Comparison of ENCODE assay signal across 10 mouse cellular contexts in the genomic region with DNA sequence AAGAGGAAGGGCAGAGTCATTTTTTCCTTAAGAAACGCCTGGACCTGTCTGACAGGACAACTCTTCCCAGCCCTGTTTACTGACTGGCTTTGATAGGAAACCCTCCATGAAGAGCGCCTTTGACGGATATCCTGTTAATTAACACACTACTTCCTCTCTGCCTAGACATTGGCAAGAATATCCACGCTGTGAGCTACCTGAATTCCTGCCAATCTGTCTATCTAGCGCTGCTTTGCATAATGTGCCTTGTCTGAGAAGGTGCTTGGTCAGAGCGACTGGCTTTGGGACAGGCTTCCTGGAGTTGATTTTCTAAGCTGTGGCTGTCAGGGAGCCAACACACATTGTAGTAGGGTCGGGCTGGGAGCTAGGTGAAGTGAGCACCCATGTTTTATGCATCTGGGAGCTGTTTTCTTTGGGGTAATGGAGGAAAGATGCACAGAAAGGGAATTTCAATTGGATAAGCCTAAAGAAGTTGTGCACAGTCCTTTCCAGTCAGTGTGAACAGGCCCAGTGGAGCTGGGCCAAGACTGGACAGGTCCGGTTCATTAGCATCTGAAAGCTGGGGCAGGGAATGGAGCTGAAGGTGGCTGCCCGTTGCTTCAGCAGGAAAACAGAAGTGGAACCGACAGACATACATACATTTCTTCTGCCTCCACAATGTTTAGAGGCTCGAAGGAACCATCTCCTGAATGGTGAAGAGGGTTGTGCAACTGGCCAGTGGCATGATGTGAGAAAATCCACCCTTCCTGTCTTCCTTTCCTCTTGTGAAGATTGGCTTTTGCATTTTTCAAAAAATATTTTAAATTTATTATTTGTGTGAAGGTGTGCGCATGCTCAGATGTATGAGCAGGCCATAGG.
DNase-seq lines count a peak whose midpoint lies in the region; ATAC-seq and TF ChIP-seq lines count a peak whose summit lies in the region.
"Had no signal": no experiment of that assay in that cellular context is flagged by ENCODE, and none has a peak within 500 bp of the region (broad histone marks: within the 10 kb centered on the region; RNA-seq: fewer than 3 reads in every experiment).

No protein-coding gene starts in this region.

- H3K4me2 ChIP-seq in heart, embryonic 15.5 days = no peak overlapping the region
- H3K4me2 ChIP-seq in lung, postnatal 0 days (replicated peaks; ENCODE audit: low read depth, low read length) = no peak overlapping the region
- H3K4me2 ChIP-seq: embryonic facial prominence, embryonic 12.5 days had no signal

- H3K4me3 ChIP-seq in heart, embryonic 15.5 days = no peak overlapping the region
- no peak overlapping the region for H3K4me3 ChIP-seq in cerebellum, adult 2 months (replicated peaks; ENCODE audit: insufficient read depth, low read depth, low read length)
- H3K4me3 ChIP-seq in lung, postnatal 0 days (ENCODE audit: low read depth, low read length) = no peak overlapping the region
- H3K4me3 ChIP-seq: embryonic facial prominence, embryonic 12.5 days had no signal

- H3K36me3 ChIP-seq in heart, embryonic 15.5 days = no peaks in the 10 kb centered on the region
- H3K36me3 ChIP-seq in lung, postnatal 0 days (ENCODE audit: insufficient read depth, low read length) = no peaks in the 10 kb centered on the region
- H3K36me3 ChIP-seq: embryonic facial prominence, embryonic 12.5 days had no signal

- no peaks in the 10 kb centered on the region for H3K27me3 ChIP-seq in heart, embryonic 15.5 days
- H3K27me3 ChIP-seq in cerebellum, adult 2 months (ENCODE audit: control insufficient read depth, insufficient read depth, low read length) = no peaks in the 10 kb centered on the region
- no peaks in the 10 kb centered on the region for H3K27me3 ChIP-seq in lung, postnatal 0 days (replicated peaks; ENCODE audit: insufficient read depth, low read length)
- H3K27me3 ChIP-seq: embryonic facial prominence, embryonic 12.5 days had no signal

- TF ChIP-seq POLR2A in cerebellum, adult 2 months (IDR thresholded peaks at IDR 0.05; ENCODE audit: borderline replicate concordance, insufficient read depth, low read length) = no peak

- H3K9ac ChIP-seq in heart, embryonic 15.5 days = no peak overlapping the region
- no peak overlapping the region for H3K9ac ChIP-seq in lung, postnatal 0 days (replicated peaks; ENCODE audit: low read depth)
- H3K9ac ChIP-seq: embryonic facial prominence, embryonic 12.5 days had no signal

- no peaks in the 10 kb centered on the region for H3K9me3 ChIP-seq in heart, embryonic 15.5 days (replicated peaks)
- no peaks in the 10 kb centered on the region for H3K9me3 ChIP-seq in lung, postnatal 0 days (ENCODE audit: low read length)
- H3K9me3 ChIP-seq: embryonic facial prominence, embryonic 12.5 days had no signal

- intact Hi-C loops in heart, postnatal 25 days (cut with DNase I) = loop anchor here (5.0 kb wide), 1 partner anchor 58 kb away; no protein-coding TSS in a partner anchor

- no peak for DNase-seq in heart, postnatal 25 days (ENCODE audit: low spot score)
- DNase-seq in cerebellum, adult 2 months = peak; percentile 42 to 57
- peak; percentile 36 for DNase-seq in lung, postnatal 0 days (ENCODE audit: low spot score)
- no peak for DNase-seq in urinary bladder, postnatal 10 days (ENCODE audit: low spot score)
- DNase-seq in embryo, embryonic 11 days = no peak
- DNase-seq in retina, postnatal 1 day = no peak
- DNase-seq: gastrocnemius, postnatal 25 days had no signal

- ATAC-seq in heart, embryonic 15.5 days (replicated peaks; ENCODE audit: insufficient number of reproducible peaks, insufficient read depth, low FRiP score, low read depth) = 0 out of 2 replicates have a peak, but pooled peaks have one; percentile 18
- peak; percentile 80 for ATAC-seq in granulocyte monocyte progenitor cell, adult 5-6 weeks (replicated peaks; ENCODE audit: poor library complexity, severe bottlenecking)
- peak; percentile 28; the same call in 1 of the 2 replicates for ATAC-seq in lung, postnatal 0 days

- no peak for TF ChIP-seq CTCF in cerebellum, adult 2 months (IDR thresholded peaks at IDR 0.05; ENCODE audit: borderline replicate concordance, insufficient read depth, low read depth, low read length)
- TF ChIP-seq CTCF in lung, postnatal 0 days (IDR thresholded peaks at IDR 0.05) = no peak

- 0 out of 2 replicates have a peak, but pooled peaks cover 3% of the 10 kb centered on the region for H3K4me1 ChIP-seq in heart, embryonic 15.5 days (replicated peaks)
- H3K4me1 ChIP-seq in cerebellum, adult 2 months (ENCODE audit: control insufficient read depth, insufficient read depth, low read length) = peaks cover 8% of the 10 kb centered on the region; the same call in 1 of the 2 replicates
- H3K4me1 ChIP-seq in lung, postnatal 0 days (ENCODE audit: insufficient read depth, low read depth, low read length) = 0 out of 2 replicates have a peak, but pooled peaks cover 4% of the 10 kb centered on the region

- no peak overlapping the region for H3K27ac ChIP-seq in heart, embryonic 15.5 days
- no peak overlapping the region for H3K27ac ChIP-seq in cerebellum, adult 2 months (ENCODE audit: insufficient read depth, low read length)
- H3K27ac ChIP-seq in lung, postnatal 0 days (ENCODE audit: low read length) = no peak overlapping the region
- H3K27ac ChIP-seq: embryonic facial prominence, embryonic 12.5 days had no signal

- WGBS in heart, embryonic 15.5 days = 50% methylated on average over 12 of the region's 12 CpGs
- WGBS in cerebellum, adult 2 months = 30% methylated on average over 12 of the region's 12 CpGs
- WGBS in lung, postnatal 0 days = 47% methylated on average over 12 of the region's 12 CpGs

- TF ChIP-seq EP300 in lung, postnatal 0 days (IDR thresholded peaks at IDR 0.05) = no peak

Comparison
In these comparisons a context has a peak if more than half of its experiments do, and no peak if none do; other contexts are left out.
1. ATAC-seq: peak in every context shown above with its lines; median percentile 80 in granulocyte monocyte progenitor cell, adult 5-6 weeks; 28 in lung, postnatal 0 days; 18 in heart, embryonic 15.5 days.
2. DNase-seq: peak in cerebellum, adult 2 months (2 of 2) and lung, postnatal 0 days (single experiment); none in heart, postnatal 25 days (single experiment), urinary bladder, postnatal 10 days (single experiment), embryo, embryonic 11 days (single experiment) and retina, postnatal 1 day (single experiment).